Mouse (Mus musculus) bone marrow macrophage, adult 2 months (primary cell): ENCODE data around the gene Nsl1. TPM values are rescaled to one million over a fixed set of nuclear protein-coding genes. Genes with fewer than 3 reads are reported as not detected.
A peak's percentile ranks its signal among the peaks of the same experiment; 100 is the strongest.

Experiments used
- H3K27ac ChIP-seq: 2 replicates; pipeline ENCODE4 v1.5.1; 2012; ENCODE audit warnings: low read depth, low read length; ENCODE audit not compliant: insufficient read depth
- H3K4me1 ChIP-seq: 2 replicates; pipeline ENCODE4 v1.6.1; 2012; ENCODE audit warnings: low read length; ENCODE audit not compliant: control insufficient read depth, insufficient read depth
- H3K4me3 ChIP-seq: 2 replicates; pipeline ENCODE4 v1.5.1; 2012; ENCODE audit warnings: mild to moderate bottlenecking, low read length, moderate library complexity; ENCODE audit not compliant: insufficient read depth
- CTCF ChIP-seq: IDR thresholded peaks from 2 replicates; pipeline ENCODE4 v1.5.1; 2012; ENCODE audit warnings: low read depth, mild to moderate bottlenecking, low read length, moderate library complexity
- POLR2A ChIP-seq: IDR thresholded peaks from 2 replicates; pipeline ENCODE4 v1.6.1; 2012; ENCODE audit warnings: mild to moderate bottlenecking, low read depth, low read length, borderline replicate concordance
- polyA plus RNA-seq: library from polyadenylated mRNA; stranded (reverse); fragments of >200 nt; gene quantifications from 2 replicates; pipeline ENCODE4 v1.2.4, GENCODE M21; 2012; ENCODE audit not compliant: missing spikeins, insufficient read depth, insufficient read length

Nsl1 gene
- polyA plus RNA-seq, 1 experiment = 9.5 TPM

- peaks cover 39% of the 10 kb centered on the region for H3K4me1 ChIP-seq
- H3K4me3 ChIP-seq = no peak overlapping the region
- H3K27ac ChIP-seq = no peak overlapping the region
- TF ChIP-seq CTCF (no peak), POLR2A (no peak)
Measured at GRCm38 (mm10) chr1:191087955-191088354, 25.1 kb downstream of the Nsl1 start.

GRCm38 (mm10) chr1:191089355-191089754, 26.5 kb downstream of the Nsl1 start:
- Histone ChIP-seq H3K4me3 (no peak overlapping the region), H3K4me1 (peaks cover 40% of the 10 kb centered on the region), H3K27ac (no peak overlapping the region)
- TF ChIP-seq POLR2A = no peak
- no peak for TF ChIP-seq CTCF

GRCm38 (mm10) chr1:191092050-191092449, 29.2 kb downstream of the Nsl1 start:
- H3K4me3 ChIP-seq = no peak overlapping the region
- no peak overlapping the region for H3K27ac ChIP-seq
- peaks cover 24% of the 10 kb centered on the region for H3K4me1 ChIP-seq
- TF ChIP-seq CTCF (no peak), POLR2A (no peak)

GRCm38 (mm10) chr1:191093578-191093977, 30.8 kb downstream of the Nsl1 start:
- Histone ChIP-seq H3K4me1 (peaks cover 15% of the 10 kb centered on the region), H3K27ac (no peak overlapping the region), H3K4me3 (no peak overlapping the region)
- TF ChIP-seq POLR2A (no peak), CTCF (no peak)

- Histone ChIP-seq H3K27ac (no peak overlapping the region), H3K4me1 (peaks cover 15% of the 10 kb centered on the region)
- TF ChIP-seq POLR2A = no peak
- TF ChIP-seq CTCF = peak; percentile 31; the same call in 1 of the 2 replicates
Measured at GRCm38 (mm10) chr1:191095019-191095418, 32.2 kb downstream of the Nsl1 start.

GRCm38 (mm10) chr1:191096871-191097681, 34.3 kb downstream of the Nsl1 start:
- Histone ChIP-seq H3K4me3 (no peak overlapping the region), H3K27ac (no peak overlapping the region), H3K4me1 (peaks cover 12% of the 10 kb centered on the region)
- TF ChIP-seq POLR2A (no peak), CTCF (no peak)

More at GRCm38 (mm10) chr1:191095019-191095418, 32.2 kb downstream of the Nsl1 start:
- no peak overlapping the region for H3K4me3 ChIP-seq

GRCm38 (mm10) chr1:191097802-191098747, 35.3 kb downstream of the Nsl1 start, which contains the start of gene Batf3:
TSS of gene Batf3 (plus strand) at chr1:191097847.
- Histone ChIP-seq H3K27ac (no peak within 1 kb of the TSS), H3K4me1 (0 out of 2 replicates have a peak, but pooled peaks cover 3% of the 10 kb centered on the region), H3K4me3 (peak within 1 kb of the TSS; percentile 85)
- TF ChIP-seq CTCF = no peak
- no peak for TF ChIP-seq POLR2A

- H3K4me3 ChIP-seq = 0 out of 2 replicates have a peak overlapping the region, but pooled peaks have one; percentile 68
Measured at GRCm38 (mm10) chr1:191099114-191099513, 36.3 kb downstream of the Nsl1 start.

GRCm38 (mm10) chr1:191099772-191100291, 37.0 kb downstream of the Nsl1 start:
- no peak overlapping the region for H3K27ac ChIP-seq
- 0 out of 2 replicates have a peak, but pooled peaks cover 3% of the 10 kb centered on the region for H3K4me1 ChIP-seq
- TF ChIP-seq POLR2A (no peak), CTCF (no peak)
- H3K4me3 ChIP-seq = no peak overlapping the region

More at GRCm38 (mm10) chr1:191099114-191099513, 36.3 kb downstream of the Nsl1 start:
- no peak for TF ChIP-seq POLR2A
- TF ChIP-seq CTCF = no peak
- H3K4me1 ChIP-seq = 0 out of 2 replicates have a peak, but pooled peaks cover 3% of the 10 kb centered on the region
- H3K27ac ChIP-seq = no peak overlapping the region
